Mouse (Mus musculus) T-helper 2 cell (primary cell): ENCODE measurements around the gene Phactr1.

Experiments used
- in situ Hi-C: fragments of 300-600 bp; cut with MboI, MseI; formaldehyde crosslinking; loops from one replicate; pipeline ENCODE4 v1.15.1; 2025; ENCODE audit warnings: high pct_unique_total_duplicates

Gene Phactr1

GRCm38 (mm10) chr13:43123895-43124682 lies 443.7 kb downstream of the Phactr1 start:
- in situ Hi-C loops: no loop called here

- in situ Hi-C loops: no loop called here
Measured at GRCm38 (mm10) chr13:43124683-43125074, 444.3 kb downstream of the Phactr1 start.

GRCm38 (mm10) chr13:43130161-43130560 lies 449.7 kb downstream of the Phactr1 start:
- in situ Hi-C loops: no loop called here

DNA sequence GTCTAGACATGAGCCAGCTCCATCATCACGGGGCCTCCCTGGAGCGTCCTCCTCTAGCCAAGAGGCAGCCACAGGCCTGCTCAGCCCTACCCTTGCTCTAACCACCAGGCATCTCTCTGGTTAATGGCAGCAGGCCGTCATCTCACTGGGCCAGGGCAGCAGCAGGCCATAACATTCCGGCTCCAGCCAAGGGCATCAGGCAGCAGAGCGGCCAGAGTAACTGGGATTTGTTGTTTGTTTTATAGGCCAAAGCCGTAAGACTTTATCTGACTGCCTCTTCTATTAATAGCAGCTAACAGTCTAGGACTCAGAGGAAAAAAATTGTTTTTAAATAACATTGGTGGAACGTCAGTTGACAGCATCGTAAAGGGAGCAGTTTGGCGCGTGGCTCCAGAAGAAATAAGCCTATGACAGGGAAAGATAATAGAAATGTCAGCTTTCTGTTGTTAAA lies 451.3 kb downstream of the Phactr1 start:
- in situ Hi-C loops: no loop called here

GRCm38 (mm10) chr13:43132859-43133258 lies 452.4 kb downstream of the Phactr1 start:
- in situ Hi-C loops: no loop called here

- in situ Hi-C loops: no loop called here
Measured at GRCm38 (mm10) chr13:43133400-43133799, 453.0 kb downstream of the Phactr1 start.

- in situ Hi-C loops: no loop called here
Measured at GRCm38 (mm10) chr13:43134468-43134867, 454.0 kb downstream of the Phactr1 start.

DNA sequence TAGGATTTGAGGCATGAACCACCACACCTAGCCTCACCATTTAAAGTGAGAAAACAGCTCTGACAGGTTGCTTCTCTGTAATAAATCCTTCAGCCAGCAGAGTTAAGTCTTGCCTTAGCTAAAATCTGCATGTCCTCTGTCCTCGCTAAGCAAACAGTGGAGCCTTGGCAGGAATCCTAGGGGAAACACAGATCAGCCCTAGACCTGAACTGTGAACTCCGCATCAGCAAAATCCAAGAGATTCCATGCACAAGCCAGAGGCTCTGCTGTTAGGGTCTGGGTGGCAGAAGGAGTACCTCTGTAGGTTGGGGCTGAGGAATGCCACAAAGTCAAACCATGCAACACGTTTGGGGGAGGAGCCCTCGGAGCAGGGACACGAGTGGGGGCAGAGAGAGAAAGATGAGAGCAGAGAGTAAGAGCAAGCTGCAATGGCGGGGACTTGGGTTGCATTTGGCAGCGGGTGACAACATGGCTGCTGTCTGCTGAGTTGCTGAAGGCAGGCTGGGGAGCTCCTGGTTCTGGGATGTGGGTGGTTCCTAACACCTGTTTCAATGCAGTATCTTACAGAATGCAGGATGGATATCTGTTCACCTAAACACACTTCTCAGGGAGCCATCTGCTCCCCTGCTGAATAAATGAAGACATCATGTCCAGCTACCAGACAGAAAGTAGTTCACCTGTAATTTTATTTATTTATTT lies 464.4 kb downstream of the Phactr1 start:
- in situ Hi-C loops: no loop called here

- in situ Hi-C loops: no loop called here
Measured at GRCm38 (mm10) chr13:43146515-43147258, 466.3 kb downstream of the Phactr1 start.

- in situ Hi-C loops: no loop called here
Measured at GRCm38 (mm10) chr13:43148692-43149091, 468.3 kb downstream of the Phactr1 start.

GRCm38 (mm10) chr13:43149661-43150060 lies 469.2 kb downstream of the Phactr1 start:
- in situ Hi-C loops: no loop called here

DNA sequence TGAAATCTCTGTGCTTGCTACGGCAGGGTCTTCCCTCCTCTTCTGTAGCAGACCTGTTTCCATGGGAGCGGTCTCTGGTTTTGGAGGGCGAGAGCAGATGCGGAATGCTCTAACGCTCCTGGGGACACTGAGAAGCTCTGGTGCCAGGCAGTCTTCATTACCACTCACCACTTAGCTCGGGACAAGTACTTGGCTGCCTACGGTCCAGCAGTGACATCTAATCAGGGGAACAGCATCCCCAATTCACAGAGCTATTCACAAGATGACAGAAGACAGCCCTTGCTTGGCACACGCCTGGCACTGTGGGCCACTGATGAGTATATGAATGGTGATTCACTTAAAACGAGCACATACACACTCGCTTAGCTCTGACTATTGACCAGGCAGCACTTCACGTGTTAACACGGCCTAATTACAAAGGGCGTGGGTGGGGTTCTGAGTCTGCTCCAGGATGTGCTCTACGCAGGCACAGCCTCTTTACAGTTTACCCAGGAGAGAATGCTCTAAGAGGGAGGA lies 471.6 kb downstream of the Phactr1 start:
- in situ Hi-C loops: no loop called here

DNA sequence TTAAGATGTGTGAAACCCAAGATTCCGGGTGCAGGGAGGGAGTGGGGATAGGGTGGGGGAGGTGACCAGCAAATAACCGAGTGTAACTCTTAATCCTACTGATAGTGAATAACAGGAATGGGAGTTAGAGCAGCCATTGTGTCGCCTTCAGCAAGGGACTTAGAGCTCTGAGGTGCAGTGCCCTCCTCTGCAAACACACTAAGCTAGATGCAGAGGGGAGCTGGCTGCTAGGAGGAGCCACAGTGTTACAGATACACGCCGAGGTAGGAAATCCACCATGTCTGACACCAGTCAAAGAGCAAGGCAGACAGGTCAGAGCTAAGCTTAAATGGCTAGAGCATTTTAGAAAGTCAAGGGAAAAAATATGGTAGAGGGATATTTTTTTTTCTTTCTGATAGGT lies 476.9 kb downstream of the Phactr1 start:
- in situ Hi-C loops: no loop called here

GRCm38 (mm10) chr13:43158281-43158680 lies 477.9 kb downstream of the Phactr1 start:
- in situ Hi-C loops: no loop called here

- in situ Hi-C loops: no loop called here
Measured at GRCm38 (mm10) chr13:43159429-43159828, 479.0 kb downstream of the Phactr1 start.

- in situ Hi-C loops: no loop called here
Measured at GRCm38 (mm10) chr13:43167721-43168120, 487.3 kb downstream of the Phactr1 start.

- in situ Hi-C loops: loop anchor here (10.0 kb wide), 2 partner anchors 304 to 384 kb away; no protein-coding TSS in a partner anchor
Measured at GRCm38 (mm10) chr13:43171020-43171710, 490.7 kb downstream of the Phactr1 start, which contains the start of gene Tbc1d7. Gene Tbc1d7, minus strand, starts transcription at chr13:43171501.

GRCm38 (mm10) chr13:43172036-43172713 lies 491.8 kb downstream of the Phactr1 start:
- in situ Hi-C loops: loop anchor here (10.0 kb wide), 2 partner anchors 303 to 383 kb away; no protein-coding TSS in a partner anchor

- in situ Hi-C loops: loop anchor here (10.0 kb wide), 2 partner anchors 302 to 382 kb away; no protein-coding TSS in a partner anchor
Measured at GRCm38 (mm10) chr13:43173262-43173661, 492.8 kb downstream of the Phactr1 start.

GRCm38 (mm10) chr13:43176676-43177075 lies 496.3 kb downstream of the Phactr1 start:
- in situ Hi-C loops: loop anchor here (5.0 to 10.0 kb wide), 3 partner anchors 146 to 378 kb away; no protein-coding TSS in a partner anchor
